Comparison of ENCODE assay signal across 13 mouse cellular contexts in genomic region chr13:25777706-25778105, GRCm38 (mm10).
A peak's percentile ranks its signal among the peaks of the same experiment; 100 is the strongest.
DNase-seq lines count a peak whose midpoint lies in the region; ATAC-seq and TF ChIP-seq lines count a peak whose summit lies in the region.
"Had no signal": no experiment of that assay in that cellular context is flagged by ENCODE, and none has a peak within 500 bp of the region (broad histone marks: within the 10 kb centered on the region; RNA-seq: fewer than 3 reads in every experiment).

No protein-coding gene starts in this region.

- 56% methylated on average over 3 of the region's 3 CpGs for WGBS in forebrain, postnatal 0 days
- WGBS in forebrain, embryonic 12.5 days, result 86% methylated on average over 3 of the region's 3 CpGs
- WGBS in heart, postnatal 0 days, result 35% methylated on average over 3 of the region's 3 CpGs
- WGBS in thymus, adult 2 months, result 76% methylated on average over 3 of the region's 3 CpGs

- H3K9ac ChIP-seq in forebrain, postnatal 0 days, result no peak overlapping the region
- no peak overlapping the region for H3K9ac ChIP-seq in forebrain, embryonic 12.5 days
- H3K9ac ChIP-seq in heart, postnatal 0 days (replicated peaks; ENCODE audit: low read depth, low read length), result no peak overlapping the region
- H3K9ac ChIP-seq: hindbrain, embryonic 15.5 days; limb, embryonic 15.5 days; midbrain, embryonic 12.5 days had no signal

- TF ChIP-seq CTCF in forebrain, postnatal 0 days (IDR thresholded peaks at IDR 0.05; ENCODE audit: low read depth), result no peak
- no peak for TF ChIP-seq CTCF in gastrocnemius, adult 2 months (IDR thresholded peaks at IDR 0.05)
- no peak for TF ChIP-seq CTCF in heart, postnatal 0 days (IDR thresholded peaks at IDR 0.05; ENCODE audit: low read depth)
- TF ChIP-seq CTCF in thymus, adult 2 months (IDR thresholded peaks at IDR 0.05; ENCODE audit: borderline replicate concordance, control insufficient read depth, extremely low read depth, insufficient read depth, low read length, poor library complexity), result no peak

- no peak overlapping the region for H3K4me3 ChIP-seq in forebrain, postnatal 0 days (ENCODE audit: low read depth, low read length)
- H3K4me3 ChIP-seq in forebrain, embryonic 12.5 days (replicated peaks), result no peak overlapping the region
- H3K4me3 ChIP-seq in gastrocnemius, adult 2 months, result no peak overlapping the region; the same call in 1 of the 2 replicates
- no peak overlapping the region for H3K4me3 ChIP-seq in heart, postnatal 0 days (ENCODE audit: low read depth, low read length)
- H3K4me3 ChIP-seq in thymus, adult 2 months (ENCODE audit: control insufficient read depth, insufficient read depth, low read length), result no peak overlapping the region
- H3K4me3 ChIP-seq: hindbrain, embryonic 15.5 days; limb, embryonic 15.5 days; midbrain, embryonic 12.5 days had no signal

- no peak for TF ChIP-seq POLR2A in thymus, adult 2 months (IDR thresholded peaks at IDR 0.05; ENCODE audit: control insufficient read depth, extremely low read depth, insufficient read depth, low read length, poor library complexity)

- no peaks in the 10 kb centered on the region for H3K4me1 ChIP-seq in forebrain, postnatal 0 days (ENCODE audit: insufficient read depth)
- no peaks in the 10 kb centered on the region for H3K4me1 ChIP-seq in forebrain, embryonic 12.5 days
- no peaks in the 10 kb centered on the region for H3K4me1 ChIP-seq in heart, postnatal 0 days (ENCODE audit: control insufficient read depth, insufficient read depth)
- no peaks in the 10 kb centered on the region for H3K4me1 ChIP-seq in thymus, adult 2 months (replicated peaks; ENCODE audit: control insufficient read depth, insufficient read depth, low read length)
- H3K4me1 ChIP-seq: midbrain, embryonic 12.5 days had no signal

- no peaks in the 10 kb centered on the region for H3K27me3 ChIP-seq in forebrain, postnatal 0 days (ENCODE audit: insufficient read depth, low read length)
- no peaks in the 10 kb centered on the region for H3K27me3 ChIP-seq in forebrain, embryonic 12.5 days
- no peaks in the 10 kb centered on the region for H3K27me3 ChIP-seq in heart, postnatal 0 days (ENCODE audit: control insufficient read depth, insufficient read depth, low read length)
- H3K27me3 ChIP-seq in thymus, adult 2 months (ENCODE audit: control insufficient read depth, insufficient read depth, low read length), result no peaks in the 10 kb centered on the region
- H3K27me3 ChIP-seq: hindbrain, embryonic 15.5 days; limb, embryonic 15.5 days; midbrain, embryonic 12.5 days; Patski had no signal

- H3K36me3 ChIP-seq in forebrain, postnatal 0 days (ENCODE audit: insufficient read depth), result no peaks in the 10 kb centered on the region
- no peaks in the 10 kb centered on the region for H3K36me3 ChIP-seq in forebrain, embryonic 12.5 days (replicated peaks)
- H3K36me3 ChIP-seq in heart, postnatal 0 days (replicated peaks; ENCODE audit: control insufficient read depth, insufficient read depth, low read length), result no peaks in the 10 kb centered on the region
- H3K36me3 ChIP-seq in thymus, adult 2 months (ENCODE audit: control insufficient read depth, insufficient read depth, low read length), result no peaks in the 10 kb centered on the region
- H3K36me3 ChIP-seq: hindbrain, embryonic 15.5 days; limb, embryonic 15.5 days; midbrain, embryonic 12.5 days had no signal

- peak; percentile 75 for ATAC-seq in forebrain, postnatal 0 days
- no peak for ATAC-seq in forebrain, embryonic 12.5 days (ENCODE audit: low FRiP score)
- ATAC-seq in heart, postnatal 0 days (ENCODE audit: insufficient read depth, low read depth), result peak; percentile 80
- ATAC-seq: CD4-positive, CD25-positive, alpha-beta regulatory T cell, adult 4 months; Patski had no signal

- DNase-seq in forebrain, postnatal 0 days, result peak; percentile 57
- peak; percentile 36 for DNase-seq in Muller cell, postnatal 12 days (ENCODE audit: inconsistent ontology term)
- peak; percentile 69 for DNase-seq in gastrocnemius, adult 2 months
- DNase-seq in heart, postnatal 0 days (ENCODE audit: low spot score), result peak; percentile 65
- DNase-seq in urinary bladder, adult 18-20 months (ENCODE audit: low spot score in 2 of 2), result no peak
- DNase-seq in thymus, adult 2 months, result no peak
- DNase-seq: thymus, adult 18-20 months had no signal

- intact Hi-C loops in gastrocnemius, adult 2 months (cut with DNase I), result no loop called here

- no peak for TF ChIP-seq EP300 in heart, postnatal 0 days (IDR thresholded peaks at IDR 0.05; ENCODE audit: low read depth)

- H3K4me2 ChIP-seq in forebrain, postnatal 0 days (ENCODE audit: low read depth), result no peak overlapping the region
- H3K4me2 ChIP-seq in forebrain, embryonic 12.5 days, result no peak overlapping the region
- H3K4me2 ChIP-seq in heart, postnatal 0 days (ENCODE audit: low read depth, low read length), result peak overlapping the region; percentile 11; the same call in 1 of the 2 replicates
- H3K4me2 ChIP-seq: hindbrain, embryonic 15.5 days; limb, embryonic 15.5 days; midbrain, embryonic 12.5 days had no signal

- H3K27ac ChIP-seq in forebrain, postnatal 0 days (ENCODE audit: low read depth, low read length), result no peak overlapping the region
- no peak overlapping the region for H3K27ac ChIP-seq in forebrain, embryonic 12.5 days
- H3K27ac ChIP-seq in gastrocnemius, adult 2 months, result peak overlapping the region; percentile 63
- peak overlapping the region; percentile 43 for H3K27ac ChIP-seq in heart, postnatal 0 days (ENCODE audit: low read depth)
- H3K27ac ChIP-seq in thymus, adult 2 months (ENCODE audit: control insufficient read depth, insufficient read depth, low read length), result no peak overlapping the region
- H3K27ac ChIP-seq: hindbrain, embryonic 15.5 days; limb, embryonic 15.5 days; midbrain, embryonic 12.5 days had no signal

- H3K9me3 ChIP-seq in forebrain, postnatal 0 days (ENCODE audit: low read length), result no peaks in the 10 kb centered on the region
- H3K9me3 ChIP-seq in forebrain, embryonic 12.5 days, result no peaks in the 10 kb centered on the region
- no peaks in the 10 kb centered on the region for H3K9me3 ChIP-seq in heart, postnatal 0 days (replicated peaks; ENCODE audit: control insufficient read depth, low read length)
- H3K9me3 ChIP-seq: hindbrain, embryonic 15.5 days; limb, embryonic 15.5 days; midbrain, embryonic 12.5 days had no signal

Comparison
In these comparisons a context has a peak if more than half of its experiments do, and no peak if none do; other contexts are left out.
1. DNase-seq: peak in forebrain, postnatal 0 days (single experiment), Muller cell, postnatal 12 days (single experiment), gastrocnemius, adult 2 months (single experiment) and heart, postnatal 0 days (single experiment); none in urinary bladder, adult 18-20 months (0 of 2) and thymus, adult 2 months (single experiment).
2. H3K27ac ChIP-seq: peak in gastrocnemius, adult 2 months (single experiment) and heart, postnatal 0 days (single experiment); none in forebrain, postnatal 0 days (single experiment), forebrain, embryonic 12.5 days (single experiment) and thymus, adult 2 months (single experiment).